Mouse (Mus musculus): ENCODE results near the gene Snx18. TPM values are rescaled to one million over a fixed set of nuclear protein-coding genes. Genes with fewer than 3 reads are reported as not detected.
A peak's percentile ranks its signal among the peaks of the same experiment; 100 is the strongest.

The Snx18 gene
- total RNA-seq, 2 experiments from 2014 or later, result 22.6 to 23.6 TPM

DNA sequence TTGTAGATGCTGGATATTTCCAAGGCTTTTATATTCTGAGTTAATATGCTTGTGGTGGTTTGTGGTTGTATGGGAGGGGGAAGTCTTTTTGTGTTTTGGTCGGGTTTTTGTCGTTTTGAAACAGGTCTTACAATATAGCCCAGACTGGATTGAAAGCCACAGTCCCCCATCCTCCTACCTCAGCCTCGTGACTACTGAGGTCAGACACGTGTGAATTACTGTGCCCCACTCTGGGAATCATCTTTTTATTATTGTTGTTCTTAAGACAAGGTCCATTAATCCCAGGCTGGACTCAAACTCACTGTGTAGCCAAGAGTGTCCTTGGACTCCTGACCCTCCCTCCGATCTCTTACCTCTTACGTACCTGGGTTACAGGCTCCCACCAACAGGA is 38.0 kb downstream of the Snx18 start:
- intact Hi-C loops (cut with DNase I), result no loop called here
- no peak for DNase-seq (ENCODE audit: low spot score)

DNA sequence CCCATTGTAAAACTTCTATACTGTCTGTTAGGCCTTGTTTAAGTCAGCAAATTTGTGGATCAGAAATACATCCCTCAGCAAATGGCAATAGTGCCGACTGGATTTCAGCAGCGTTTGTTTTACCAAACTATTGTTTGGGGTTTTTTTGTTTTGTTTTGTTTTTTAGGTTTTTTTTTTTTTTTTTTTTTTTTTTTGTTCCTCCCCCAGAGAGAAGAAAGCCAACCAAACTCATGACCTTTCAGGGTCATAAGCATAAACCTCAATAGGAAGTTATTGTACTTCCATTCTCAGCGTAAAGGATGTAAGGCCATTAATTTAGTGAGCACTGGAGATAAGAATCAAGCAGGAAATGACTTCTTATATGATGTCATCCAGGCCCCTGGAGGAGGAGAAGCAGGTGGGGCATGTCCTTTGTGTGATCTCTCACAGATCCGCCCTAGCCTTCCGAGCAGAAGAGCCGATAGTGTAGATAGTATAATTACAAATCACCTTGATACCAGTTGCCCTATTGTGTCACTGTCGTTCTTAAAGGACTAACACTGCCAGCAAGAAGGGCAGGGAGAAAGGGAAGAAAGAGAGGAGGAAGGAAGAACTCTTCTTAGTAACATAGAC is 38.5 kb downstream of the Snx18 start:
- intact Hi-C loops (cut with DNase I), result no loop called here
- no peak for DNase-seq (ENCODE audit: low spot score)

DNA sequence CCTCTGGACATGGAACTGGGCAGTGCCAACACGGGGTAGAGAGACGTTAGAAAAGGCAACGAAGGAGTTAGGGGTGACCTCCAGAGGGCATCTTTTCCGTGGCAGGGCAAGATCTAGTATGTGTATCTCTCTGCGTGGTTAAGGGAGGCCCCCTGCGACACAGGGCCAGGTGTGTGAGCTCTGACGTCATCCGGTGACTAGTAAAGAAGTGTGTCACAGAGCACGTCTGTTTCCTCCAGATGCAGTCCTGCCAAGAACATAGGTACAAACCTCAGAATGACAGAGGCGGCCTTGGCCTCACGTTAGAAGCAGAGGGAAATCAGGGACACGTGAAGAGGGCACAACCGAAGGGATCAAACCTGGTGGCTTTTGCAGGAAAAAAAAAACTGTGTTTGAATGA is 44.1 kb downstream of the Snx18 start:
- no peak for DNase-seq (ENCODE audit: low spot score)
- intact Hi-C loops (cut with DNase I), result loop anchor here (5.0 kb wide), 1 partner anchor 43 kb away; the partner anchor contains the start of gene Snx18

DNA sequence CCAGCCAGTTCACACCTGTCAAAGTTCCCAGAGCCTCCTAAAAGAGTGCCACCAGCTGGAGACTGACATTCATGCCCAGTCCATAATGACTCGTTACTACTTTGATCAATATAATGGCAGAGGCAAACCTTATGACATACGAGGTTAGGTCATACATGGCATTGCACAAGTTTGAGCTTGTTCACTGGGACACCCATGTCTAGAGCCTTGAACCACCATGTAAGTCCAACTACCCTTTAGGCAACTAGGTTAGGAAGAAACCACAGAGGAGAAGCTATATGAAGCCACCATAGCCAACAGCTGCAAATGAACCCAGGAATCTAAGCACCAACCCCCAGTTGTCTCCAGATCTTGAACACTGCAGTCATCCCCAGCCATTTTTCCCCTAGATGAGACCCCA is 45.0 kb downstream of the Snx18 start:
- DNase-seq (ENCODE audit: low spot score), result no peak
- intact Hi-C loops (cut with DNase I), result loop anchor here (5.0 kb wide), 1 partner anchor 44 kb away; the partner anchor contains the start of gene Snx18

DNA sequence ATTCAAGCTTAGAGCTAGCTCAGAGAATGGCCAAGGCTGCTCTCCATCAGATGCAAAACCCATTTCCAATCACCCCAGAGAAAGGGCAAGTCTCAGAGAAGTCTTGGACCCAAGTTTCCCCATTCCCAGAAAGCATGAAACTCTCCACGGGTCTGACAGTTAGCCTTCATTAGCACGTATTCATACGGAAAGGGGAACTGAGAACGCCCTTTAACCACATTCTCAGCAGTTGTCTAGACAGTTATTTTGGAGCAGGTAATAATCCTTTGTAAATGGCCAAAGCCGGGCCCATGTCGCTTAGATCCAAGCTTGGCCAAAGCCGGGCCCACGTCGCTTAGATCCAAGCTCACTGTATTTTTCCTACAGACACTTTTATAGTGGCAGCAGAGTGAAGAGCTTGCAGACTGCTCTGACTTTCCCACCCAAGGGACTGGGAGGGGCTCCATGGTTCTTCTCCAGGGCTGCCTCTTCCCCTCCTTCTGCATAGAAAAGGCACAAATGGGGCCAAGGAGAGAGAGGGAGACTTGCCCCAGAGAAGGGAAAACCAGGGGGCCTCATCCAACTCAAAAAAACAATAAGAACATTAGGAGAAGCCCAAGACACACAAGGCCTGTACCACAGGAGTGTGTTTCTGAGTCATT is 46.2 kb downstream of the Snx18 start:
- peak; percentile 56 for DNase-seq (ENCODE audit: low spot score)
- intact Hi-C loops (cut with DNase I), result loop anchor here (5.0 kb wide), 1 partner anchor 45 kb away; the partner anchor contains the start of gene Snx18

DNA sequence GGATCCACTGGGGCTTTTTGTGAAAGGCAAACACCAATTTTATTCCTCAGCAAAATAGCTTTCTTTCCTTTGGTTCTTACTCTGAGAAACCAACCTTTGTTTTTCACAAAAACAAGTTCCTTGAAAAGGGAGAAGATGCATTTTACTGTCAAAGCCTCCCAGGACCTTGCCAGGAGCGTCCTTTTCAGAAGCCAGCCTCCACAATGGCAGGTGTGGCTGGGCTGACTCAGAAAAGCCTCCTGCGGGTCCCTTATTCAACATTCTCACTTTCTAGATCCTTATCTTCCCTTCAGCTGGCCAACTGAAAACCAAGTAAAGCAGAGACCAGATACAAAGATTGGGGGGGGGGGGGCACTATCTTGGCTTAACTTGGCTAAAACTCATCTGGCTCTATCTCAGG is 48.8 kb downstream of the Snx18 start:
- no peak for DNase-seq (ENCODE audit: low spot score)
- intact Hi-C loops (cut with DNase I), result no loop called here

DNA sequence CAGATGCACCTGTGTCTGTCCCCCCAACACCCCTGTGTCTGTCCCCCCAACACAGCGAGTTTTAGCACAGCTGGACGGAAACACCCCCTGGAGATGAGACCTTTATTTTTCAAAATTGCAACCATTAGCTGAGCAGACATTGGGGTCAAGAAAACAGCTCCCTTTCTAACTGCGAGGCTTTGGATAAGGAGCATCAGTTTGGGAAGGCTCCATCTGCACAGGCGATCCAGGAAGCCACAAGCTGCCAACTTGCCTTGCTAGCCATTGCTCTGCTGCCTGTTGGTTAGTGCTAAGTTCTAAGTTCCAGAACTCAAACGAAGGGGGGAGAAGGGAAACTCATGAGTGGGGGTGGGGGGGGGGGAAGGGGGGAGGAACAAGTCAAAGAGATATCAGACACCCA is 51.4 kb downstream of the Snx18 start:
- DNase-seq (ENCODE audit: low spot score), result no peak
- intact Hi-C loops (cut with DNase I), result no loop called here

DNA sequence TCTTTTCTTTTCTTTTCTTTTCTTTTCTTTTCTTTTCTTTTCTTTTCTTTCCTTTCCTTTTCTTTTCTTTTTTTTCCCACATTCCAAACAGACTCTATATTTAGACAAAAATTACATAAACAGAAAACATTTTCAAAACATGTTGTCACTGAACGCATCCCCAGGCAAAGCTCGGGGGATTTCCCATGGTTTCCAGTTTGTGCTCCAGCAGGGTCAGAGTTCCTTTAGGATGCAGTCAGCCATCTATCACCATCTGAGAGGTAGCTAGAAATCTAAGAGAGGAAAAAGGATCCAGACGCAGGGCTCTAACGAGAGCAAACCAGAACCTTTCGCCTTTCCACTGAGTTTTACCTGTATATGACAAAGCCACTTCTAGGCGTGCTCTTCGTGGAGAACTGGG is 52.0 kb downstream of the Snx18 start:
- intact Hi-C loops (cut with DNase I), result no loop called here
- no peak for DNase-seq (ENCODE audit: low spot score)

DNA sequence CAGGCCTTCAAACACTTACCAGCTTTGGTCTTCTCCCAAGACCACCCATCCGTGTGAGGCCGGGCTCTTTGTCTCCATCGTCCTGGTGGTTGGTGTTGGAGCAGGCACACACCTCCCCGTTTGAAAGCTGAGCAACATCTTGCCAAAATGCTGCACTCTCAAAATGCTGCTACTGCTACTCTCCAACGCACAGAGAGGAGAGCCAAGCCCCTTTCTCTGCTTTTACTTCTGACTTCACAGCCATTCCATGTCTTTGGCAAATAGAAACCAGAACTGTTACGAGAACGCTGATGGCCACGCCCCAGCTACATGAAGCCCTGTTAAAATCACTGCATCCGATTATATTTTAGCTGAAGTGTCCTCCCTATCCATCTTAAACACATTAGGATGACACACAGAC is 58.7 kb downstream of the Snx18 start:
- no peak for DNase-seq (ENCODE audit: low spot score)
- intact Hi-C loops (cut with DNase I), result no loop called here

DNA sequence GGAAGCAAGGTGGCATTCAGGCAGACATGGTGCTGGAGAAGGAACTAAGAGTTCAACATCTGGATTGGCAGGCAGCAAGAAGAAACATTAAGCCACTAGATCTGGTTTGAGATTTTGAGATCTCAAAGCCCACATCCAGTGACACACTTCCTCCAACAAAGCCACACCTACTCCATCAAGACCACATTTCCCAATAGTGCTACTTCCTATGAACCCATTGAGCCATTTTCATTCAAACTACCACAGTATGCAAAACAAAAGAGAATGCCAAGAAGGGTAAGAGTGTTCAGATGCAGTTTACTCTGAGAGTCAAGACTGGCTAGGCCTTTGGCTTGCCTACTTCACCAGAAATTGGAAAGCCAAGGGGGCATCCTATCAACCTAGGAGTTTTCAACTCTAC is 61.8 kb downstream of the Snx18 start:
- intact Hi-C loops (cut with DNase I), result no loop called here
- no peak for DNase-seq (ENCODE audit: low spot score)

DNA sequence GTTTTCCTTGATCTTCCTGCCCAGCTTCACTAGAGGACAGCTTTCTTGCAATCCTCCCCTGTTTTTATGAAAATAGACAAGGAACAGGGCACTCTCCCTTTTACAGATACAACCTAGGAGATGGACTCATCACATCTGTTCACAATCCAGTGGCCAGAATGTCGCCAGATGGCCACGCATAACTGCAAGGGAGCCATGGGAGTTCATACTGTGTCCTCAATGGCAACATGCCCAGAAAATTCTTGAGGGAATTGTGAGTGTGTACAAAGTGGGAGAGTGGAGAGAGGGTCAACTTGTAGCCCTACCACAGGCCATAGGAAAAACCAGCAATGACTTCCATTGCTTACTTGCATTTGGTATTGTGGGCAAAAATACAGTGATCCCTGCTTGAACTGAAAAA is 63.1 kb downstream of the Snx18 start:
- peak; percentile 39 for DNase-seq (ENCODE audit: low spot score)
- intact Hi-C loops (cut with DNase I), result no loop called here

DNA sequence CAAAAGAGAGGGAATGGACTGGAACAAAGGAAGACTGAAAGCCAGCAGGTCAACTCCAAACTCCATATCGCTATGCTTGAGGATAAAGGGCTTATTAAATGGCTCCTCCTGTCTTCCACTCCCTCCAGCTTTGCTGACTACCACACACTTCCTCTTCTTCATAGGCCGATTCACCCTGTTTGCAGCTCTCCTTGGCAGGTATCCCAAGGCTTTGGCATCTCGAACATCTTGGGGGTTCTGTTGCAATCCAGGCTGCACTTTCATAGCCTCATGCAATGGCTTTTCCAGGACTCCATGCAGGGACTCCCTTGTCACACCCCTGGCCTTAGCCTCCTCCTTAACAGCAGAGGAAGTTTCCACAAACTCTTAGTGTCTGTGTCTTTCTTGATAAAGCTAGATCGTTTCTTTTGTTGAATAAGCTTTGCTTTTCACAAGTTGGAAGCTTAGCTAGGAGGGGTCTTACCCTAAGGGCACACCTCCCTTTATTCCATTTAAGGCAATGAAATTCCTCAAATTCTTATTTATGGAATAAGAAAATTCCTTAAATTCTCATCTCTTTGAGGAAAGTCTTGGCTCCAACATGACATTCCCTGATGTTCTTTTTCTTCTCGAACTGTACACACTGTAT is 64.6 kb downstream of the Snx18 start:
- intact Hi-C loops (cut with DNase I), result no loop called here
- DNase-seq (ENCODE audit: low spot score), result no peak

DNA sequence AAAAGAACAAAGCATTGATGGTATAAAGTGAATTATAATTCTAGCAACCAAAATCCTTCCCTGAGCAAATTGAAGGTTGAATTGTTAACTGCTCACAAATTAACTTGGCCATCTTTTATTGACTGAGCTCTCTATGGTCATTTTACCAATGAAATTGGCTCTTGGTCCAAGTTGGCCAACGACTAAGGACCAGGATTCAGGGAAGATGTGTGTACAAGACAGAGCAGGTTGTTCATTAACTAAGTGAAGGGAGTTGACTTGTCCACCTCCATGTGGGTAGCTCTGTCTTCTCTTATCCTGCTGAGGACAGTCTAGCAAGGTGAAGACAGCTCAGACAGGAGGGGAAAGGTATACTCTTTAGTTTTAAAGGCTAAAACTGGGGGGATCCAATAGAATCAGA is 66.0 kb downstream of the Snx18 start:
- no peak for DNase-seq (ENCODE audit: low spot score)
- intact Hi-C loops (cut with DNase I), result no loop called here

DNA sequence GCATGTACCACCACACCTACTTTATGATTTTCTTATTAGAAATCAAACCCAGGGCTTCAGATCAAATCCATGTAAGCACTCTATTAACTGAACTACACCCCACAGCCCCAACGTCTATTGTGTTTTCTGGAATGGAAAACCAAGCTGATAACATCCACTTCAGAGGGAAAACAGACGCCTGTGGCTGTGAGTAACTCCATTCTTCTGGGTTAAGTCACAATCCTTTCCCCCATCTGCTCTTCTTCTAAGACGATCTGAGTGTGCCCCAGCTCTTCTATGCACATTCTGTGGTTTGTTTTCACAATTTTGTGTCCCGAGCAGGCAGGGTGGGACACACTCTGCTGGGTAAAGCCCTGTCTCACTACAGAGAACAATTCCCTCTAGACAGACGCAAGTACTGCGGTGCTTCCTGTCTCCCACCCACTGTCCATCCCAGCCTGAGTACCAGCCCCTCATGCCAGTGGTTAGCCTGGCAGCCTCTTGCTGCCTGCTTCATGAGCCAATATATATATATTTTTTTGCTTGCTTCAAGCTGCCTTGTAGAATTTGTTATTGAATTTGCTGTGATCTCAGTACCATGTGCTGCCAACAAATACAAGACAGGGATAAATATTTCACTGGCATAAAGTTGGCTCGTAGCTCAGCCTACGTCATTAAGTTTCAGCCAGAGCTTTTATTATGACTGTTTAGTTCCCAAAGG is 67.3 kb downstream of the Snx18 start:
- intact Hi-C loops (cut with DNase I), result no loop called here
- DNase-seq (ENCODE audit: low spot score), result peak; percentile 31

DNA sequence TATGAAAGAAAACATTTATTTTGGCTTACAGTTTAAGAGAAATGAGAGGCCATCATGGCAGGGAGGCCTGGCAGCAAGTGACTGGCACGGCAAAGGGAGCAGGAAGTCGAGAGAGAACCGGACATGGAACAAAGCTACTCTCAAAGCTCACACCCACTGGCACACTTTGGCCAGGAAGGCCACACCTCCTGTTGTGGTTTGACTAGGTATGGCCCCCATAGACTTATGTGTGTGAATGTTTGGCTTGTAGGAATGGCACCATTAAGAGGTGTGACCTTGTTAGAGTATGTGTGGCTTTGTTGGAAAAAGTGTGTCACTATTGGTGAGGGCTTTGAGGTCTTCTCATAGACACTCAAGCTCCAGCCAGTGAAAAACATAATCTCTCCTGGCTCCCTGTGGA is 69.3 kb downstream of the Snx18 start:
- intact Hi-C loops (cut with DNase I), result no loop called here
- no peak for DNase-seq (ENCODE audit: low spot score)

DNA sequence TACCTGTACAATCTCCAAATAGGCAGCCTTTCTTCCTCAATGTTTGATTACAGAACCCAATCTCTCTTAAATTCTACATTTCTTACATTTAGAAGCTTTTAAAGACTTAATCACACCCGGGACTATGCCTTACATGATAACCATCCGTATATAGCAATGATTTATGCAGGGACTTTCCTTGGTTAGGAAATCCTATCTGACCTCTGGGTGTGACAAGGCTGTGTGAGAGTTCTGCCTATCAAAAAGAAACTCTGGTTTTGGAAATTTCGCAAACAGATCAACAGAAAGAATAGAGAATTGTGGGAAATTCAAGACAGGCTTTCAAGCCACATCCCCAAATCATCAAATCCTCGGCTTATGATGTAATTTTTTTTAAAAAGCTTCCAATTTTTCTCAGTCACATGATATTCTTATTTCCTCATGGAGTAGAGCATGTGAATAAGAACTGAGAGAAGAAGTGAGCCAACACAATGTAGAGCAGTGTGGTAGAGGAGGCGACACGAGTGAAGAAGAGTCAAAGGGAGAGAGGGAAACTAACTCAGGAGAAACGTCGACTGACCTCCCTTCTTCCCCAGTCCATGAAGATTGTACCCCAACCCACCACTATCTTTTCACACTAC is 70.4 kb downstream of the Snx18 start:
- DNase-seq (ENCODE audit: low spot score), result no peak
- intact Hi-C loops (cut with DNase I), result no loop called here

DNA sequence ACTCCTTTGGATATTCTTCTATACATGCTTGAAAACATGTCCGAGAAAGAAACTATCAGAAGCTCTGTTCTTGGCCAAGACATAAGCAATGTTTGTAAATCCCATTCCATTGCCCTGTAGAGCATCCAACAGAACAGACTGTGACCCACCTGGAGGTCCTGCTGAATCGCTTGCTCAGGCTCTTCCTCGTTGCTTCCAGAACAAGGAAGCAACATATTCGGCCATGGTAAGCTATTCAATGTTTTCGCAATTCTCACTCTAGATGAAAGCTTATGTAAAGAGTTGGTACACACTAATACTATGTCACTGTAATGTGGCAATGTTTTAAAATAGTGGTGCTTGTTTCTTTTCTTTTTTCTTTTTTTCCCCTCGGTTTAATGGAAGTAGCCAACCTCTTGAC is 76.0 kb downstream of the Snx18 start:
- intact Hi-C loops (cut with DNase I), result no loop called here
- DNase-seq (ENCODE audit: low spot score), result no peak

Data from heart, postnatal 25 days (tissue).